Mouse (Mus musculus): ENCODE measurements around the gene Gm16867. TPM values are rescaled to one million over a fixed set of nuclear protein-coding genes. Genes with fewer than 3 reads are reported as not detected.
"Not testable (repeated sequence)": the region's sequence is repeated elsewhere in the genome, so short reads cannot be mapped to it uniquely, and the experiment has no call there.

Gm16867 gene
- not detected in 2 replicates for polyA plus RNA-seq (2014; fragmentation: Nextera tagmentation; extraction: Ambion mirVana)

DNA sequence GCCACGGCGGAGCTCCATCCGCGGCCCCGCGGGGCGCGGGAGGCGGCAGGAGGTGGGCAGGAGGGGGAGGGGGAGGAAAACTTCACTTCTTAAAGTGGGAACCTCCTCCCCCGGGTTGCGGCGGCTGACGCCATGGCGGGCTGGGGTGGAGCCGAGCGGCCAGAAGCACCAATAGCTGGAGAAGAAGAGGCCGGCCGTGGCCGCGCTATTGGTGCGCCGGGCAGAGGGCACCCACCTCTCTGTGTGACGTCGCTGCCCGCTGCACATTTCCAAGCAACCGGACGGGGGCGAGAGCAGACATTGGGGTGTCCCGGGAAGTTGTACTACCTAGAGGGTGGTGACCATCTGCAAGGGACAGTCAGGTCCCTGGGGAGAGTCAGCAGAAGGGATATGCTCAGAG is at the start of gene Gm16867:
TSS of gene Gm16867 (minus strand) at position 189 of the 400 bp plus-strand sequence.
- H3K9ac ChIP-seq (ENCODE audit: low read length); H3K27ac ChIP-seq (ENCODE audit: low read depth, low read length); H3K4me3 ChIP-seq (ENCODE audit: low read depth, low read length); H3K9me3 ChIP-seq (ENCODE audit: control insufficient read depth, low read length); H3K4me2 ChIP-seq (ENCODE audit: low read depth, low read length, severe bottlenecking); H3K27me3 ChIP-seq (ENCODE audit: control insufficient read depth, insufficient read depth, low read length); H3K4me1 ChIP-seq (replicated peaks; ENCODE audit: control insufficient read depth, insufficient read depth, low read length); DNase-seq (ENCODE audit: low spot score); H3K36me3 ChIP-seq (ENCODE audit: control insufficient read depth, insufficient read depth, low read length): not testable (repeated sequence)
- ATAC-seq (replicated peaks; ENCODE audit: low FRiP score), result peak; percentile 97
- no CpG with 5 or more reads among the region's 29 CpGs for WGBS

- not testable (repeated sequence) for ATAC-seq (replicated peaks; ENCODE audit: low FRiP score); H3K27ac ChIP-seq (ENCODE audit: low read depth, low read length); H3K27me3 ChIP-seq (ENCODE audit: control insufficient read depth, insufficient read depth, low read length); H3K4me3 ChIP-seq (ENCODE audit: low read depth, low read length); DNase-seq (ENCODE audit: low spot score); H3K9ac ChIP-seq (ENCODE audit: low read length); H3K4me1 ChIP-seq (replicated peaks; ENCODE audit: control insufficient read depth, insufficient read depth, low read length); H3K4me2 ChIP-seq (ENCODE audit: low read depth, low read length, severe bottlenecking); H3K9me3 ChIP-seq (ENCODE audit: control insufficient read depth, low read length); H3K36me3 ChIP-seq (ENCODE audit: control insufficient read depth, insufficient read depth, low read length)
- WGBS, result no CpG with 5 or more reads among the region's 4 CpGs
These were observed 44.1 kb upstream of the Gm16867 start for GRCm38 (mm10) chr14:69547310-69547709.

GRCm38 (mm10) chr14:69545052-69545451 is 41.9 kb upstream of the Gm16867 start:
- not testable (repeated sequence) for DNase-seq (ENCODE audit: low spot score); H3K36me3 ChIP-seq (ENCODE audit: control insufficient read depth, insufficient read depth, low read length); H3K4me3 ChIP-seq (ENCODE audit: low read depth, low read length); H3K9me3 ChIP-seq (ENCODE audit: control insufficient read depth, low read length); H3K4me2 ChIP-seq (ENCODE audit: low read depth, low read length, severe bottlenecking); H3K27ac ChIP-seq (ENCODE audit: low read depth, low read length); H3K4me1 ChIP-seq (replicated peaks; ENCODE audit: control insufficient read depth, insufficient read depth, low read length); ATAC-seq (replicated peaks; ENCODE audit: low FRiP score); H3K27me3 ChIP-seq (ENCODE audit: control insufficient read depth, insufficient read depth, low read length); H3K9ac ChIP-seq (ENCODE audit: low read length)
- WGBS, result no CpG with 5 or more reads among the region's 2 CpGs

DNA sequence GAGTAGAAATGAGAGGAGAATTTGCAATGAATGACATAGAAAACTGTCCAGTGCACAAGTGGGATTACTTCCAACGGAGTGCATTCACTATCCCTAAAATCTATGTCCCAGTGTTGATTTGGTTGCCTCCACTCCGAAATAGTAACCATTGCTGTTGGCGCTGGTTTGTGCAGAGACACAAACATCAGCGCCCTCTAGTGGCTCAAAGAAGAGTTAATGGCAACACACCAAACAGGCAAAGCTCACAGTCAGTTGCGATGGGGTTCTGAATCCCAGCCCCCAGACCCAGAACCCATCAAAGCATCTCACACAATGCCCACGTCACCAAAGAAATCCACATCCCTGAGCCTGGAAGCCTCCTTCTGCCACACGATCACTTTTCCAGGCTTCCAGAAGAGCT is 40.9 kb upstream of the Gm16867 start:
- not testable (repeated sequence) for H3K27ac ChIP-seq (ENCODE audit: low read depth, low read length); DNase-seq (ENCODE audit: low spot score); H3K9ac ChIP-seq (ENCODE audit: low read length); H3K27me3 ChIP-seq (ENCODE audit: control insufficient read depth, insufficient read depth, low read length); ATAC-seq (replicated peaks; ENCODE audit: low FRiP score); H3K4me1 ChIP-seq (replicated peaks; ENCODE audit: control insufficient read depth, insufficient read depth, low read length); H3K36me3 ChIP-seq (ENCODE audit: control insufficient read depth, insufficient read depth, low read length); H3K9me3 ChIP-seq (ENCODE audit: control insufficient read depth, low read length); H3K4me2 ChIP-seq (ENCODE audit: low read depth, low read length, severe bottlenecking); H3K4me3 ChIP-seq (ENCODE audit: low read depth, low read length)
- no CpG with 5 or more reads among the region's 7 CpGs for WGBS

GRCm38 (mm10) chr14:69542695-69543094 is 39.5 kb upstream of the Gm16867 start:
- H3K27me3 ChIP-seq (ENCODE audit: control insufficient read depth, insufficient read depth, low read length); H3K27ac ChIP-seq (ENCODE audit: low read depth, low read length); ATAC-seq (replicated peaks; ENCODE audit: low FRiP score); H3K36me3 ChIP-seq (ENCODE audit: control insufficient read depth, insufficient read depth, low read length); H3K4me2 ChIP-seq (ENCODE audit: low read depth, low read length, severe bottlenecking); H3K4me3 ChIP-seq (ENCODE audit: low read depth, low read length); H3K9me3 ChIP-seq (ENCODE audit: control insufficient read depth, low read length); H3K9ac ChIP-seq (ENCODE audit: low read length); DNase-seq (ENCODE audit: low spot score); H3K4me1 ChIP-seq (replicated peaks; ENCODE audit: control insufficient read depth, insufficient read depth, low read length): not testable (repeated sequence)
- WGBS, result no CpG with 5 or more reads among the region's 7 CpGs

DNA sequence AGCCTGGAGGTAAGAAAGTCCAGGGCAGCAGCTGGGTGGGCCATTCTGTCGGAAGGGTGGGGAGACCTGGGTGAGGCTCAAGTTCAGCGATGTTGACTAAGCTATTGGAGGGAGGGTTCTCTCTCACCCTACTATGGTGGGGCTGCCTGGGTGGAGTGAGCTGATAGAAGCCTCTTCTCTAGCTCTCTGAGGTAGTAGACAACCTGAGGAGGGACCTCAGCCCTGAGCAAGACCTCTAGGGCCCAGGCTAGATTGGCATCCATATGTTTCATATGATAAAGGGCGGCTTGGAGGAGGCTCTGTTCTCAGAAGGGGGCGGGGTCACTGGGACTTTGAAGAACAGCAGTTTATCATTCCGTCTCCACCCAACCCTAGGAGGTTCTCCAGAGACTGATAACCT is 37.0 kb upstream of the Gm16867 start:
- not testable (repeated sequence) for H3K27ac ChIP-seq (ENCODE audit: low read depth, low read length); H3K4me1 ChIP-seq (replicated peaks; ENCODE audit: control insufficient read depth, insufficient read depth, low read length); H3K9me3 ChIP-seq (ENCODE audit: control insufficient read depth, low read length); DNase-seq (ENCODE audit: low spot score); ATAC-seq (replicated peaks; ENCODE audit: low FRiP score); H3K9ac ChIP-seq (ENCODE audit: low read length); H3K4me2 ChIP-seq (ENCODE audit: low read depth, low read length, severe bottlenecking); H3K27me3 ChIP-seq (ENCODE audit: control insufficient read depth, insufficient read depth, low read length); H3K4me3 ChIP-seq (ENCODE audit: low read depth, low read length); H3K36me3 ChIP-seq (ENCODE audit: control insufficient read depth, insufficient read depth, low read length)
- no CpG with 5 or more reads among the region's 5 CpGs for WGBS

- not testable (repeated sequence) for H3K9me3 ChIP-seq (ENCODE audit: control insufficient read depth, low read length)
- WGBS, result no CpG with 5 or more reads among the region's 7 CpGs
These were observed 33.4 kb upstream of the Gm16867 start for GRCm38 (mm10) chr14:69536539-69536938.

GRCm38 (mm10) chr14:69526202-69526601 is 23.0 kb upstream of the Gm16867 start:
- H3K4me2 ChIP-seq (ENCODE audit: low read depth, low read length, severe bottlenecking); H3K9ac ChIP-seq (ENCODE audit: low read length); H3K27ac ChIP-seq (ENCODE audit: low read depth, low read length); H3K36me3 ChIP-seq (ENCODE audit: control insufficient read depth, insufficient read depth, low read length); H3K4me3 ChIP-seq (ENCODE audit: low read depth, low read length); H3K4me1 ChIP-seq (replicated peaks; ENCODE audit: control insufficient read depth, insufficient read depth, low read length); H3K27me3 ChIP-seq (ENCODE audit: control insufficient read depth, insufficient read depth, low read length); H3K9me3 ChIP-seq (ENCODE audit: control insufficient read depth, low read length); ATAC-seq (replicated peaks; ENCODE audit: low FRiP score); DNase-seq (ENCODE audit: low spot score): not testable (repeated sequence)
- WGBS, result no CpG with 5 or more reads among the region's 1 CpGs

More at GRCm38 (mm10) chr14:69536539-69536938, 33.4 kb upstream of the Gm16867 start:
- not testable (repeated sequence) for H3K27ac ChIP-seq (ENCODE audit: low read depth, low read length); H3K36me3 ChIP-seq (ENCODE audit: control insufficient read depth, insufficient read depth, low read length); H3K9ac ChIP-seq (ENCODE audit: low read length); H3K4me2 ChIP-seq (ENCODE audit: low read depth, low read length, severe bottlenecking); H3K4me1 ChIP-seq (replicated peaks; ENCODE audit: control insufficient read depth, insufficient read depth, low read length); H3K27me3 ChIP-seq (ENCODE audit: control insufficient read depth, insufficient read depth, low read length); DNase-seq (ENCODE audit: low spot score); H3K4me3 ChIP-seq (ENCODE audit: low read depth, low read length); ATAC-seq (replicated peaks; ENCODE audit: low FRiP score)

DNA sequence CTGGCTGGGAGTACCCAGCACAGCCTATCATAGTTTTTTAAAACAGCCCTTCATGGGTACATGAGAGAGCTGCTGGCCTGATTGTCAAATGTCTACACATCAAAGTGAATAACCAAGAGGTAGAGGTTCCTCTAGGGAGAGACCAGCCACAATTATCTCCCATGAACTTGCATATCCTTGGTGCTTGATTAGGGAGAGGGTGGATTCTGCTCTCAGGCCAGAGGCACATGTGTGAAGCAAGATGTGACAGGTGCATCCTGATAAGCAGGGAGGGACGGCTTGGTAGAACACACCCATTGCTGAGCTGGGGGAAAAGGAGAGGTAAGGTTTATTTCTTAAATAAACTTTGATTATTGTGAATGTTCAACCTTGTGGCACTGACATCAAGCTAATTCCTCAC is 19.8 kb upstream of the Gm16867 start:
- not testable (repeated sequence) for H3K27ac ChIP-seq (ENCODE audit: low read depth, low read length); DNase-seq (ENCODE audit: low spot score); H3K4me2 ChIP-seq (ENCODE audit: low read depth, low read length, severe bottlenecking); H3K4me3 ChIP-seq (ENCODE audit: low read depth, low read length); H3K9me3 ChIP-seq (ENCODE audit: control insufficient read depth, low read length); ATAC-seq (replicated peaks; ENCODE audit: low FRiP score); H3K9ac ChIP-seq (ENCODE audit: low read length); H3K27me3 ChIP-seq (ENCODE audit: control insufficient read depth, insufficient read depth, low read length); H3K4me1 ChIP-seq (replicated peaks; ENCODE audit: control insufficient read depth, insufficient read depth, low read length); H3K36me3 ChIP-seq (ENCODE audit: control insufficient read depth, insufficient read depth, low read length)
- WGBS, result no CpG with 5 or more reads among the region's 1 CpGs

Data from forebrain, embryonic 11.5 days (tissue).